Mouse (Mus musculus) right cerebral cortex, adult 2 months (tissue): ENCODE results near the gene Ppp1r3f.

Source experiments
- DNase-seq, 2 experiments: peaks; one replicate each; pipeline ENCODE4 v3.0.0; 2021 to 2022; ENCODE audit warnings: low spot score in 2 of 2

Ppp1r3f gene

DNA sequence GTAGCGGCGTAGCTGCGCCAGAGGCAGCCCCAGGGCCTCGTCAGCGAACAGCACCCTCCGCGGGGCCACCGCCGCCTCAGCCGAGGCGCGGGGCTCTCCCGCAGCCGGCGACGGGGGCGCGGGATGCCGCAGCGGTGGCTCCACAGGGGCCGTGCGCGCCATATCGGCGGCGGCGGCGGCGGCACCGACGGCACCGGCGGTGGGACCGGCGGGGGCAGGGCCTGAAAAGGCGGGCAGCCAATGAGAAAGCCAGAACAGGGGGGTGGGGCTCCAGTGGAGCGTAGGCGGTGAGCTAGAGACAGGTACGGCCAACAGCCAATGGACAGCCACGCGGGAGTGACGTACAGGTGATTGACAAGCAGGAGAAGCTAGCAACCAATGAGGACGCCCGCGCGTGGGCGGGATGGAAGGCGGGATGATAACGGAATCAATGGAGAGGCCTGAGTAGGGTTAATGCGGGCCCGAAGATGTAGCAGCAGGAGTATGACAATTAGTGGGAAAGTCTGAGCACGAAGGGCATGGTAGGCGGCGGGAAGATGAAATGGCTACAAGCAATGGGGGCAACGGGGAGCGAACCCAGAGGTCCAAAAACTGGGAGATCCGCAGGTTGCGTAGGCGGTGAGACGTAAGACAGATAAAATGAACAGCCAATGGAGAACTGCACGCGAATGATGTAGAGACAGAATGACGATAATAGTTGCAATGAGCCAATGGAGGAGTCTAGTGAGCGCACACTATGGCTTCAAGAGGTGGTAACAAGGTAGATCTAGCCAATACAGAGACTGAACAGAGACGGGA lies at the start of gene Ppp1r3f:
TSS of gene Ppp1r3f (minus strand) at position 197 of the 798 bp plus-strand sequence.
- DNase-seq, result peak; percentile 96 to 97

DNA sequence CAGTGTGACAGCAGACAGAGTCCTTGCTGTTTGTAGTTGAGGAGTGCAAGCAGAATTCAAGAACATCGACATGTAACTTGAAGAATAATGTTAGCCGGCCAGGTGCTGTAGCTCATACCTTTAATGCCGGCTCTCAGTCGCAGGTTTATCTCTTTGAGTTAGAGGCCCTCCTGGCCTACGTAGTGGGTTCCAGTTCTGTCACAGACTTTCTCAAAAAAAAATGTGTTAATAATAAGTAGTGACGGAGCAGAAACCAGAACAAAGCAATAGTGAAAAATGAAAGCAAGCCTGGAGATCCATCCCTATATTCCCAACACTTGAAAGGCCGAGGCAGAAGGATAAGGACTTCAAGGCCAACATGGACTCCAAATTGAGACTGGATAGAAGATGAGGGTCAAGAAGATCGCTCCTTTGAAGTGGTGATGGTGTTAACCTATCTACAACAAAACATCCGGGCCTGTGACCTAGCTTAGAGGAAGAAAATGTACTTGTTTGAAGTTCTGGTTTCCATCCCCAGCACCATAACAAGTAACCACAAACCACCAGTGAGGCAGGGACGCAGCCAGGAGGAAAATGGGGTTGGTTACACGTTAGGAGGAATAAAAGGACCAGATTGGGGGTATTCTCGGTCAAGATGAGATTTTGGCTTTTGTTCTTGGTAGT lies 43.9 kb upstream of the Ppp1r3f start:
- DNase-seq, result no peak

DNA sequence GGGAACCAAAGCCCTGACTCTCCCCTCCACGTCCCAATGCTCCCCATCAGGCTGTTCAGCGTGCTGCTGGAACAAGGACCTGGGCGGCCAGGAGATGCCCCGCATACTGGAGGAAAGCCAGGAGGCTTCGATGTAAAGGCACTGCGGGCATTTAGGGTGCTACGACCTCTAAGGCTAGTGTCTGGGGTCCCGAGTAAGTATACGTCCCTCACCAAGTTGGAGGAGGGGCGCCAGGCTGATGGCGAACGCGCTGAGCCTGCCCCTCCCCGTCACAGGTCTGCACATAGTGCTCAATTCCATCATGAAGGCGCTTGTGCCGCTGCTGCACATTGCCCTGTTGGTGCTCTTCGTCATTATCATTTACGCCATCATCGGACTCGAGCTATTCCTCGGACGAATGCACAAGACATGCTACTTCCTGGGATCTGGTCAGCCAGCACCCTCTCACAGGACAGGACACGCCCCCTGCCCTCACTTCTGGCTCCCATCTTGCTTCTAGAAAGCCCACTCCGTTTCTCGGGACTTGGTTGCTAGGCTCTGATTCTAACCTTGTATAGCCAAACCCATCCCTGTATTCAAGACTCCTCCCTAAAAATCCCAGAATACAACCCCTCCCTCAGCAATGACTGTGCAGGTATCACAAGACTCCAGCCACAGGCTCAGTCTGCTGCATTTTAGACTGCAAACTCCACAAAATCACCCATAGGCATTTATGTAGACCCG lies 36.6 kb upstream of the Ppp1r3f start:
- DNase-seq, result peak; percentile 23 to 26

DNA sequence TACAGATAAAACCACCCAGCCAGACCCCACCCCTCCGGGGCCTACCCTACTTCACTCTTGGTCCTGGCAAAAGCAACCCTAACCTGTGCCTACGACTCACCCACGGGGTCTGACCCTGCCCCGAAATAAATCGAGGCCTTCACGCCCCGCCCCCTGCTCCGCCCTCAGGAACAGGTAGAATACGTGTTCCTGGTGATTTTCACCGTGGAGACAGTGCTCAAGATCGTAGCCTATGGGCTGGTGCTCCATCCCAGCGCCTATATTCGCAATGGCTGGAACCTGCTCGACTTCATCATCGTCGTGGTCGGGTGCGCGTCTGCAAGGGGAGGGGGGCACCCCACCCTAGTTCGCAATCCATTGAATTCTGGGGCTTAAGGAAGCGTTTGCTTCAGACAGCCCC lies 36.0 kb upstream of the Ppp1r3f start:
- peak in 1 of 2 experiments; percentile 6 for DNase-seq

GRCm38 (mm10) chrX:7606783-7607182 lies 32.7 kb upstream of the Ppp1r3f start, which contains the start of gene Cacna1f:
TSS of gene Cacna1f (plus strand) at chrX:7607083.
- no peak for DNase-seq

- no peak for DNase-seq
These were observed 31.5 kb upstream of the Ppp1r3f start for GRCm38 (mm10) chrX:7605575-7605941.

DNA sequence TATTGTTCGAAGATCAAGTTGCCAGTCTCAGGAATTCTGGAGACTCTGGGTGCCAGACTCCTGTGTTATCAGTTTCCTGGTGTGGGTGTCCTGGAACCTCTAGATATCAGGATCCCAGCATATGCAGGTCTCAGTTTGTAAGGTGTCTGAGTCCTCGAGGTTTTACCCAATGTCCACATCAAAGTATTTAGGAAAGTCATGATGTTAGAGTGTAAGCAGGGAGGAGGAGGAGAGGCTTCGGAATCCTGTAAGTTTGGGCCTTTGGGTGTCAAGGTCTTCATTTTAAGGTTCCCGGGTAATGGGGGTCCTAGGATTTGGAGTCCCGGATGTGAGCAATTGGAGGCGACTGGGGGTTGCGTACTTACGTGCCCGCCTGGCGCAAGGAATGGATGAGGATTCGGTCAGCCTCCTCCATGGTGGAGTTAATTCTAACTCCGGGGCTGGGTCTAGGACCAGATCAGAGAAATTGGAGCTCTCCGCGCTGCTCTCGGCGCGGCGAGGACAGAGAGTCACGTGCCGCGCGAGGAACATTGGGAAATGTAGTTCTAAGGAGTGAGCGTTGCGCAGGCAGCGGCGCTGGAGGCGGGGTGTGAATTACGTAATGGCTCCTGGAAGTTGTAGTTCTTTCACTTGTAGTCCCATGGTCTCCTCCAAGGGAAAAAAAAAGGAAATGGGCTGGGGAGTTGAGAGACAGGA lies 30.9 kb upstream of the Ppp1r3f start, which contains the start of gene Ccdc22:
TSS of gene Ccdc22 (minus strand) at position 639 of the 696 bp plus-strand sequence.
- DNase-seq, result peak; percentile 79 to 88

GRCm38 (mm10) chrX:7604004-7604403 lies 29.9 kb upstream of the Ppp1r3f start:
- DNase-seq, result no peak

- DNase-seq, result peak in 1 of 2 experiments; percentile 21
These were observed 21.3 kb upstream of the Ppp1r3f start for GRCm38 (mm10) chrX:7595371-7595770.

DNA sequence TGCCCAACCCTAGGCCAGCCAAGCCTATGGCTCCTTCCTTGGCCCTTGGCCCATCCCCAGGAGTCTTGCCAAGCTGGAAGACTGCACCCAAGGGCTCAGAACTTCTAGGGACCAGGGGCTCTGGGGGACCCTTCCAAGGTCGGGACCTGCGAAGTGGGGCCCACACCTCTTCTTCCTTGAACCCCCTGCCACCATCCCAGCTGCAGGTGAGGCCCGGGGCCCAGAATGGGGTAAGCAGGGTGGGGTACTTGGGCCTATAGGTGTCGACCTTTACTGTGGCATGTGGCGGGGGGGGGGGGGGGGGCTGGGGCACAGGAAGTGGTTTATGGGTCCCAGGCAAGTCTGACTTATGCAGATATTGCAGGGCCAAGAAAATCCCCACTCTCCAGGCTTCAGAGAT lies 12.3 kb upstream of the Ppp1r3f start:
- DNase-seq, result no peak

DNA sequence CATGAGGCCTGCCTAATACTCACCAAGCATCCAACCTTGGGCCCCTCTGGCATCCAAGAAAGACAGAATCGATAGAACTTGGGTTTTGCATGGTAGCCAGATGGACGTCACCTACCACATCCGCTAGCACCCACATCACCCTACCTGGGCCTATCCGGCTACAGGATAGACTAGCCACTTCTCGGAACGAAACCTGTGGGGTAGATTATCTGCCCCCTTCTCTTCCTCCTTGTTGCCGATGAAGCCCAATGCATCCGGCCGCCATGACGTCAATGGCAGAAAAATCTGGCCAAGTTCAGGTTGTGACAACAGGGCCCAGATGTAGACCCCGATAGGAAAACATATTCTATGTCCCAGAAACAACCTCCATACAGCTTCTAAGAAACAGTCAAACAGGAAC lies 9.8 kb upstream of the Ppp1r3f start:
- DNase-seq, result no peak

DNA sequence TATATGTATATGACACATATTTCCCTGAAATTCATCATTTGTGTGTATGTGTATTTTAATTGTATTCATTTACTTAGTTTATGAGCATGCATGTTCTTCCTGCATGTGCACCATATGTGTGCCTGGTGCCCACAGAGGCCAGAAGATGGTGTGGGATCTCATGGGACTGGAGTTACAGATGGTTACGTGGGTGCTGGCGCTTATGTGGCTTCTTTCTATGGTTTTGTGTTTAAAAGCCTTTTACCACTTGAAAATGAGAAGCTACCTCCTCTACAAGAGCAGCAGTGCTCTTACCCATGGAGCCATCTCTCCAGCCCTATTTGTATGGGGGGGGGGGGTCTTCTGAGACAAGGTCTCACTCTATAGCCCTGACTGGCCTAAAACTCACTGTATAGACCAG lies 7.1 kb upstream of the Ppp1r3f start:
- no peak for DNase-seq

DNA sequence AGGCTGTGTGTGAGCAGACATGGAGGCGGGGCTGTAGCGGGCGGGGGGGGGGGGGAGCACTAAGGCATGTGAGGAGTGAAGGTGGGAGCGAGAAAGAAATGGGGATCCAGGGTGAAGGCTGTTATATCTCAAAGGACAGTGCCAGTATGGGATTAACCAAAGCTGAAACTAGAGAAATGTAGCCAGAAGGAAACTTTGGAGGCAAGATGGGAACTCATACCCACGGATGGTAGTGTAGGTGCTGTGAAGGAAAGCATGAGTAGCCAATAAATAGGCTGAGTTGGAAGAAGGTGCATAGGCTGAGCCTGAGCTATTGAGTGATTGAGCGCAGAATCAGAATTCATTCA lies 775 bp upstream of the Ppp1r3f start:
- peak in 1 of 2 experiments; percentile 18 for DNase-seq

GRCm38 (mm10) chrX:7573176-7574086 lies 652 bp downstream of the Ppp1r3f start, which contains the start of gene Foxp3:
TSS of gene Foxp3 (plus strand) at chrX:7573644.
- DNase-seq, result peak; percentile 14 to 31

GRCm38 (mm10) chrX:7572466-7572865 lies 1.6 kb downstream of the Ppp1r3f start:
- DNase-seq, result no peak

DNA sequence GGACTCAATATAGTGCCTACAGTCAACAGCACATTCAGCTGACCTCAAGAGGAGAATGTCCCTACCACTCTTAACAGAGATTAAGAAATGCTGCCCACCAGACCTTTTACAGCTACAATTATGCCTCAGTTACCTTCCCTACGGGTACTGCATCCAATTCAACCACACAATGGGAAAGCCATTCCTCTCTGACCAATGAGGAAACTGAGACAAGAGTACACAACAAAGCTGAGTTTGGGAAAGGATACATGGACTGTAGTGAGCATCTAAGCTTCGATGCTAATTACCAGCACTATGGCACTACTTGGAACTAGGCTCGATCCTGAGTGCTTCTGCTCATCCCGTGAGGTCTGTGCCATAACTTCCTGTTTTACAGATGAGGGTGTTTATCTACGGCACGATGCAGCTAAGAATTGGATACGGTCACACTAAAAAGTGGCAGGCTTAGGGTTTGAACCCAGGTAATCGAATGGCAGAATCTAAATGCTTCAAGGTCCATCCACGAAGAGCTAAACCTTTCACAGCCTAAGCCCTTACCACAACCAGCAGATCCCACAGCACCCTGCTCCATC lies 2.4 kb downstream of the Ppp1r3f start:
- no peak for DNase-seq

- no peak for DNase-seq
These were observed 3.5 kb downstream of the Ppp1r3f start for GRCm38 (mm10) chrX:7570481-7571175.

DNA sequence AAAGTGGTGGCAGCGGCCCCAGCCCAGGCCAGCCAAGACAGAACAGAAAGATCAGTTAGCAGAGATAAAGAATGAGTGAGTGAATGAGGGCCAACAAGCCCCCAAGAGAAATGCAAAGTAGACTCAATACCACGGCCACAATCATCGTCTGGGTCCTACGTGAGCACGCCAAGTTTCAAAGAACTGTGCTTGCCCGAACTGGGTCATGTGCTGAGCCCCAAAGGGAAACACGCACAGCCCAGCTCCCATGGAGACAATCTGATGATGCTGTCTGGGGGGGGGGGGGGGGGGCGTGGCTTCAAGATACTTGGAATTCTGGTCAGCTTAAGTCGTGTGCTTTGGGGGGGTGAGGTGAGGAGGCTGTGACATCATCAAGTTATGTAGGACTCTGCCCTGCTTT lies 6.6 kb downstream of the Ppp1r3f start:
- no peak for DNase-seq

- no peak for DNase-seq
These were observed 7.7 kb downstream of the Ppp1r3f start for GRCm38 (mm10) chrX:7566352-7566751.

DNA sequence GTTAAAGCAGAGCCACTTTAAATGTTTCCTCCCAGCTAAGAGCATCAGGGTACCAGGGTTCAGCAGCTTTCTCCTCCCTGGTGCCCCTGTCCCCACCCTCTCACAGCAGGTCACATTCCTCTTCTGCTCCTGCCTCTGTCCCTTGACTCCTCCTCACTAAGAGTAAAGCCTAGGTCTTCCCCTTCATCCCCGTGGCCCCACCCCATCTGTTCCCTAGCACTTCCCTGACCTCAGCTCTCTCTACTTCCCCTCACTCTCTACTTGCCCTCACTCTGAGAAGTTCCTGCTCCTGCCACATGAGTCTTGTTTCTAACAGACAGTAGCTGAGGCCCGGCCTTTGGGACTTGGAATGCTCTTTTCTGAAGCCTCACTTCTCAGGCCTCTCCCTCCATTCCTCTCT lies 11.0 kb downstream of the Ppp1r3f start:
- no peak for DNase-seq
